Mouse (Mus musculus) embryonic fibroblast, embryonic 13.5 days (primary cell): ENCODE measurements around the gene Ick.

Source experiments
- CTCF ChIP-seq: IDR thresholded peaks from 2 replicates; pipeline ENCODE4 v1.5.1; 2011; ENCODE audit warnings: mild to moderate bottlenecking, control low read depth, low read length, moderate library complexity, borderline replicate concordance; ENCODE audit not compliant: insufficient read depth
- POLR2A ChIP-seq: IDR thresholded peaks from 2 replicates; pipeline ENCODE4 v1.6.1; 2011; ENCODE audit warnings: low read depth, mild to moderate bottlenecking, control low read depth, low read length, moderate library complexity

DNA sequence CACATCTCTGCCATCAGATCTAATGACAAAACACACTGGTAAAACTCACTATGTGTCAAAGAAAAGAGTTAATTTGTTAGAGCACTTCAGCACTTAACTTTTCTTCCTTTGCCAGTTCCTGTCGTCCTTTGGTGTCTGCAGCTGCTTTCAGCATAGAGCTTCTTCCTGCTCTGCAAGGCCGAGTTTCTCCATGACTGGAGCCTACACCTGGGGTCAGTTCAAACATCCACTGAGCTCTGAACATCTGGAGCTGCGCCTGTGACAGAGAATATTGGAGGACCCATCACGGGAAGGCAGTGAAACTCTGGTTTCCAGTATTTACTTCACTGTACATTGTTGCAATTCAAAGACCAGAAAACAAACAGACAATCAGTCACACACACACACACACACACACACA lies 7.6 kb upstream of the Ick start:
- no peak for TF ChIP-seq POLR2A
- no peak for TF ChIP-seq CTCF
